Mouse (Mus musculus) monocyte, adult 2 months (primary cell): ENCODE measurements around the gene Dnah3.

Experiments
- DNase-seq, 2 experiments: peaks; one replicate each; pipeline ENCODE4 v3.0.0; 2022; ENCODE audit warnings: low spot score in 2 of 2, low read depth in 1 of 2

Gene Dnah3

DNA sequence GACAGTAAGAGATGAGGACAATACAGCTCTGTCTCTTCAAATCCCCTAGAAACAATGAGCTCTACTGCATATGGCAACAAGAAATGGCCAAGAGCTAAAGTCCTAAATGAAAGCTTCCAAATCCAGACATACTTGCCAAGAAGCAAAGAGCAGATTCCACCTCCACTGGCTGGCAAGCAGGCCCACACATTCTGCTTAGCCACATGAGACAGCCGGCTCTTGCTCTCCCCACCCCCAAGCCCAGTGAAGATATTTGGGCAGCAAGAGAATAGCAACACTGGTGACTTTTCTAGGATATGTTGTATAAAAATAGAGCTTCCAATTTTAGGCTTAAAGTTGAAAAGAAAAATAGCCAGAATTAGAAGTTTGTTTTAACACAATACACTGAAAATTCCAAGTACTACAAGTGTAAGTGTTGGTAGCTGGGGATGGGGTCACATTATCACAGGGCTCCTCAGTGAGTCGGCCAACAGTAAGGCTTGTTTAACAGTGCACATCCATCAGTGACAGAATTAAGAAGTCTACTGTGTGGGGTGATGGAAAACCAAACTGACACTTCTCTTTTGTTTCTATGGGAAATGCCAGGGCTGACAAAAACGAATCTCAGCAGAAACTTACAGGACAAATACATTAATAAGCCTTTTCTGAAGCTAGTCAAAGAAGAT, 219.2 kb downstream of the Dnah3 start:
- DNase-seq: no peak

DNA sequence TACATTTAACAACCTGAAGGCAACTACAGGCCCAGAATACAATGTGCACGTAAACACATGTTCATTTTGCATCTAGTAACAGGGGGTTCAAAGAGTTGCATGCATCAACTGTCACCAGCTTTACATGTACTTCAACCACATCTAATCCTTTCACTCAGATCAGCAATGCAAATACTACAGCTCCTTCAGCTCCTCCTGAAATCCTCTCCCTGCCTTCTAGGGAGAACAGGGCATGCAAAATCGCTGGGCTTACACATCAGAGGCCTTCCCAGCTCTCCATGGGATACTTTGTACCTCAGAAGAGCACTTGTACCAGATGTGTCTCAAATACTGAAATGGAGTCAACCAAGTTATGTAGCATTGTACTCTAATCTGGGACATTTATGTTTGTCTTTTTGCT, 222.0 kb downstream of the Dnah3 start:
- DNase-seq: no peak
